Mouse (Mus musculus) CH12.LX (cell line): ENCODE results near the gene Cbx1. TPM values are rescaled to one million over a fixed set of nuclear protein-coding genes. Genes with fewer than 3 reads are reported as not detected.
A peak's percentile ranks its signal among the peaks of the same experiment; 100 is the strongest.

ENCODE experiments used
- DNase-seq: peaks from one replicate; pipeline ENCODE4 v3.0.0-alpha.2; 2013; ENCODE audit errors: extremely low read depth
- H3K27ac ChIP-seq: 2 replicates; pipeline ENCODE4 v1.5.1; 2012; ENCODE audit warnings: low read depth, mild to moderate bottlenecking, control low read depth, moderate library complexity; ENCODE audit not compliant: insufficient read depth
- H3K27me3 ChIP-seq: replicated peaks from 2 replicates; pipeline ENCODE3; 2012; ENCODE audit warnings: inconsistent platforms
- H3K36me3 ChIP-seq, 2 experiments: replicated peaks in 1 of 2; 2 replicates each; pipeline versions ENCODE3 to v1.6.1; 2012; ENCODE audit warnings: inconsistent platforms in 1 of 2, low read length in 1 of 2, mild to moderate bottlenecking in 1 of 2, mixed read lengths in 1 of 2, moderate library complexity in 1 of 2; ENCODE audit not compliant: control insufficient read depth in 1 of 2, insufficient read depth in 1 of 2
- H3K4me1 ChIP-seq, 2 experiments: 2 replicates each; pipeline ENCODE4 v1.6.1; 2012; ENCODE audit warnings: inconsistent platforms in 1 of 2, moderate library complexity in 1 of 2; ENCODE audit not compliant: insufficient read depth in 2 of 2, control insufficient read depth in 1 of 2
- H3K4me2 ChIP-seq: 2 replicates; pipeline ENCODE4 v1.6.1; 2012; ENCODE audit warnings: low read depth, mild to moderate bottlenecking, control low read depth; ENCODE audit not compliant: poor library complexity, insufficient read depth, severe bottlenecking
- H3K4me3 ChIP-seq, 3 experiments: fragments of 150-350 bp in 1 of 3; sonication (generic) in 1 of 3; replicated peaks in 1 of 3; 2 replicates each; pipeline versions ENCODE3 to v1.5.1; 2011 to 2012; ENCODE audit warnings: low read depth in 2 of 3, low read length in 2 of 3, mild to moderate bottlenecking in 2 of 3, moderate library complexity in 2 of 3, control low read depth in 1 of 3, improper control_type of control experiment in 1 of 3, inconsistent platforms in 1 of 3, mixed read lengths in 1 of 3; ENCODE audit not compliant: poor library complexity in 1 of 3
- H3K79me2 ChIP-seq: replicated peaks from 2 replicates; pipeline ENCODE4 v1.6.1; 2012; ENCODE audit warnings: mild to moderate bottlenecking, moderate library complexity; ENCODE audit not compliant: control insufficient read depth, poor library complexity, insufficient read depth, severe bottlenecking; ENCODE audit errors: extremely low read depth
- H3K9ac ChIP-seq: 2 replicates; pipeline ENCODE4 v1.6.1; 2012; ENCODE audit warnings: low read depth, mild to moderate bottlenecking, control low read depth, moderate library complexity; ENCODE audit not compliant: insufficient read depth
- H3K9me3 ChIP-seq: replicated peaks from 2 replicates; pipeline ENCODE3; 2012; ENCODE audit warnings: low read length, inconsistent platforms, mixed read lengths
- BHLHE40 ChIP-seq: IDR thresholded peaks from 2 replicates; pipeline ENCODE4 v1.6.1; 2011; ENCODE audit warnings: mild to moderate bottlenecking, low read depth, low read length, improper control_type of control experiment
- CTCF ChIP-seq, 2 experiments: IDR thresholded peaks in 1 of 2; conservative IDR thresholded peaks in 1 of 2; 2 replicates each; pipeline ENCODE4 v1.5.1; 2011 to 2012; ENCODE audit warnings: low read depth in 2 of 2, low read length in 2 of 2, improper control_type of control experiment in 1 of 2, inconsistent platforms in 1 of 2, mild to moderate bottlenecking in 1 of 2, moderate library complexity in 1 of 2
- IRF4 ChIP-seq: IDR thresholded peaks from 2 replicates; pipeline ENCODE4 v1.6.1; 2014; ENCODE audit warnings: low read depth, mild to moderate bottlenecking, inconsistent platforms, low read length, improper control_type of control experiment
- JUN ChIP-seq: IDR thresholded peaks from 2 replicates; pipeline ENCODE4 v1.6.1; 2011; ENCODE audit warnings: low read depth, mild to moderate bottlenecking, low read length, improper control_type of control experiment, moderate library complexity; ENCODE audit not compliant: insufficient read depth
- MAX ChIP-seq: IDR thresholded peaks from 2 replicates; pipeline ENCODE4 v1.6.1; 2011; ENCODE audit warnings: low read length, improper control_type of control experiment
- MXI1 ChIP-seq: IDR thresholded peaks from 2 replicates; pipeline ENCODE4 v1.6.1; 2011; ENCODE audit warnings: mild to moderate bottlenecking, low read depth, low read length, improper control_type of control experiment
- MYC ChIP-seq: IDR thresholded peaks from 2 replicates; pipeline ENCODE4 v1.6.1; 2011; ENCODE audit warnings: low read depth, mild to moderate bottlenecking, improper control_type of control experiment, low read length
- POLR2A ChIP-seq: IDR thresholded peaks from 2 replicates; pipeline ENCODE4 v1.6.1; 2011; ENCODE audit warnings: low read depth, mild to moderate bottlenecking, improper control_type of control experiment, low read length
- RCOR1 ChIP-seq: conservative IDR thresholded peaks from 2 replicates; pipeline ENCODE4 v1.6.1; 2012; ENCODE audit warnings: low read depth, mild to moderate bottlenecking, inconsistent platforms, low read length, improper control_type of control experiment
- SMC3 ChIP-seq: IDR thresholded peaks from 2 replicates; pipeline ENCODE4 v1.6.1; 2011; ENCODE audit warnings: low read depth, low read length, improper control_type of control experiment
- TCF12 ChIP-seq: IDR thresholded peaks from 2 replicates; pipeline ENCODE4 v1.6.1; 2014; ENCODE audit warnings: low read depth, mild to moderate bottlenecking, inconsistent platforms, low read length, improper control_type of control experiment
- UBTF ChIP-seq: IDR thresholded peaks from 2 replicates; pipeline ENCODE4 v1.6.1; 2012; ENCODE audit warnings: low read depth, mild to moderate bottlenecking, inconsistent platforms, low read length, improper control_type of control experiment, moderate library complexity
- USF2 ChIP-seq: conservative IDR thresholded peaks from 2 replicates; pipeline ENCODE4 v1.6.1; 2011; ENCODE audit warnings: low read depth, low read length, improper control_type of control experiment
- dilution Hi-C: fragments of 300-500 bp; cut with MboI; formaldehyde crosslinking; loops from 2 replicates; pipeline ENCODE4 v1.14.3; 2020; ENCODE audit warnings: low sequenced_read_pairs; ENCODE audit not compliant: extremely low pct_unique_long_range_greater_than_20kb, extremely low pct_ligation_motif_present
- in situ Hi-C: fragments of 300-500 bp; cut with MboI; formaldehyde crosslinking; loops from 3 replicates; pipeline ENCODE4 v1.14.3; 2019; ENCODE audit warnings: low sequenced_read_pairs, low pct_ligation_motif_present, low pct_unique_long_range_greater_than_20kb, mixed read lengths
- polyA plus RNA-seq: library from polyadenylated mRNA; unstranded; fragments of >175 nt; gene quantifications from 2 replicates; pipeline ENCODE4 v1.2.1, GENCODE M21; 2012; ENCODE audit warnings: low read depth; ENCODE audit not compliant: insufficient read length
- total RNA-seq, 2 experiments: library from RNA; depleted of rRNA; stranded (reverse); fragments of 300-350 nt in 1 of 2; fragments of >200 nt in 1 of 2; gene quantifications; 2 replicates each; pipeline ENCODE4 v1.2.3; 2012 to 2014

Gene Cbx1
- total and polyA plus RNA-seq, 3 experiments = 115 to 223 (median 144) TPM

DNA sequence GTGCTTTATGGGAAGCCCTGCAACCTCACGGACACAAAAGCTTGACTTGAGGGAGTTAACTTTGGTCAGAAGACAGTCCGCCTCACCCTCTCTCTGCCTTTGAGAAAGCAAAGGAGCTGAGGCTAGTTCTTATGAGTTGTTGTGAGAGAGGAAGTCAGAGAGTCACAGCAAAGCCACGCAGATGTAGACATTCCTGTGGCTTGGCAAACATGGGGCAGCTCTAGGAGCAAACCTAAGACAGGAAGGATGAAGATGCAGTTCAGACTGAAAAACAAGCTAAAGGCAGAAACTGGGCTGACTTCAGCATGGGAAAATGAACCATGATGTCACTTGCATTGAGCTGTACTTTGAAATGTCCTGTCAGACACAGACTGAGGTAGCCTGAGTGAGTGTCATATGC is 41.4 kb upstream of the Cbx1 start:
- no peak overlapping the region for H3K9ac ChIP-seq
- no peaks in the 10 kb centered on the region for H3K9me3 ChIP-seq
- H3K4me1 ChIP-seq = no peaks in the 10 kb centered on the region
- H3K4me2 ChIP-seq = no peak overlapping the region
- no peaks in the 10 kb centered on the region for H3K79me2 ChIP-seq
- peaks cover 40% of the 10 kb centered on the region for H3K27me3 ChIP-seq
- dilution Hi-C loops (no loop called here), in situ Hi-C loops (no loop called here)
- H3K4me3 ChIP-seq = no peak overlapping the region
- H3K36me3 ChIP-seq = no peaks in the 10 kb centered on the region
- H3K27ac ChIP-seq = no peak overlapping the region
- DNase-seq = no peak
- TF ChIP-seq IRF4 (no peak), RCOR1 (no peak), MXI1 (no peak), JUN (no peak)

DNA sequence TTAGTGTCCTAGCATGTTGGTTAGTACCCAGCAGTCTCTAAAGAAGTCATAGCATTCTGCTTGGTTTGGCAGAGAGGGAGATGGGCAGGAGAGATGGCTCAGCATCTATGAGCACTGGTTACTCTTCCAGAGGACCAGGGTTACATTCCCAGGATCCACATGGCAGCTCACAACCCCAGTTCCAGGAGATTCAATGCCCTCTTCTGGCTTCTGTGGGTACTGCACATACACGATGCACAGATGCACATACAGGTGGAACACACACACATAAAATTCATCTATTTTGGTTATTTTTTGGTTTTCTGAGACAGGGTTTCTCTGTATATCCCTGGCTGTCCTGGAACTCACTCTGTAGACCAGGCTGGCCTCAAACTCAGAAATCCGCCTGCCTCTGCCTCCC is 33.6 kb upstream of the Cbx1 start:
- Histone ChIP-seq H3K4me1 (peaks cover 2 to 7% of the 10 kb centered on the region in 2 experiments; a peak in 3 of 4 replicates), H3K4me2 (no peak overlapping the region), H3K27ac (no peak overlapping the region), H3K9me3 (peaks cover 5% of the 10 kb centered on the region), H3K27me3 (peaks cover 17% of the 10 kb centered on the region), H3K79me2 (no peaks in the 10 kb centered on the region), H3K36me3 (no peaks in the 10 kb centered on the region), H3K4me3 (no peak overlapping the region), H3K9ac (no peak overlapping the region)
- in situ Hi-C loops (no loop called here), dilution Hi-C loops (no loop called here)
- no peak for DNase-seq
- TF ChIP-seq UBTF (no peak), CTCF (conservative IDR thresholded peaks at IDR 0.05 in 1 of 2, IDR thresholded peaks at IDR 0.05 in 1 of 2; ENCODE audit: low read depth in 2 of 2, low read length in 2 of 2) (peak; percentile 23 to 29; a peak in 3 of 4 replicates)

DNA sequence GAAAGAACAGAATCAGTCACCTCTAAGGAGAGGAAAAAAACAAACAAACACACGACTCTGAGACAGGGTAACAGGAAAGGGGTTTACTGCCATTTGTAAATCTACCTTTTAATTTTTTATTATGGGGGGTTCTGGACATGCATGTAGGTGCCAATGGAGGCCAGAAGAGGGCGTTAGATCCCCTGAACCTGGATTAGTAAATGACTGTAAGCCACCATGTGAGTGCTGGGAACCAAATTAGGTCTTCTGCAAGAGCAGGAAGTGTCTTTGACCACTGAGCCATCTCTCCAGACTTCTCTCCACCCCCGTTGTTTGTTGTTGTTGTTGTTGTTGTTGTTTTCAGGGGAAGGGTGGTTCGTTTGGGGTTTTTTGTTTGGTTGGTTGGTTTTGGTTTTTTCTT is 31.5 kb upstream of the Cbx1 start:
- no peak overlapping the region for H3K9ac ChIP-seq
- dilution Hi-C loops = no loop called here
- no peaks in the 10 kb centered on the region for H3K79me2 ChIP-seq
- peak in 1 of 2 experiments; percentile 22; a peak in 2 of 4 replicates for TF ChIP-seq CTCF (conservative IDR thresholded peaks at IDR 0.05 in 1 of 2, IDR thresholded peaks at IDR 0.05 in 1 of 2; ENCODE audit: low read depth in 2 of 2, low read length in 2 of 2)
- no peak for TF ChIP-seq MXI1
- TF ChIP-seq, all 38 proteins: peak for 1
- Histone ChIP-seq H3K27ac (no peak overlapping the region), H3K9me3 (peaks cover 5% of the 10 kb centered on the region), H3K27me3 (peaks cover 9% of the 10 kb centered on the region), H3K4me2 (no peak overlapping the region), H3K4me1 (peaks cover 14 to 28% of the 10 kb centered on the region in 2 experiments; a peak in 3 of 4 replicates), H3K36me3 (no peaks in the 10 kb centered on the region), H3K4me3 (no peak overlapping the region)
- in situ Hi-C loops = no loop called here
- DNase-seq = no peak

DNA sequence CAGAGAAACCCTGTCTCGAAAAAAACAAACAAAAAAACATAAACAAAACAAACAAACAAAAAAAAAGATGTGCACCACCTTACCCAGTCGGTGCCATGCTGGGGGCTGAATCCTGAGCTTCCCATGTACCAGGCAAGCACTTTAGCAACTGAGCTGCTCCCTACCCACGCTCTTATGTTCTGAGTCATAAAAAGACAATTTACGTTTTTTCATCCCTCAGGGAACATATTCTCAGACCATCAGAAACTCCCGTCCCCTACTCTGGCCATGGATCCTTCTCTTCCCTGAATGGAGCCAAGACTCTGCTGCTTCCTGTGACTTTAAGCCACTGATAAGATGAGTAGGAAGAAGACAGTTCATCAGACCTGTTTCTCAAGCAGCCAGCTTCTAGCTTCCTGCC is 30.5 kb upstream of the Cbx1 start:
- TF ChIP-seq SMC3 (no peak), UBTF (no peak), MYC (no peak), USF2 (no peak), BHLHE40 (no peak), MAX (no peak), TCF12 (no peak), POLR2A (no peak)
- no peak for DNase-seq
- no peak overlapping the region for H3K27ac ChIP-seq
- no peak overlapping the region for H3K4me2 ChIP-seq
- no peaks in the 10 kb centered on the region for H3K79me2 ChIP-seq
- H3K4me1 ChIP-seq = peaks cover 21 to 37% of the 10 kb centered on the region in 2 experiments
- peaks cover 5% of the 10 kb centered on the region for H3K9me3 ChIP-seq
- dilution Hi-C loops (no loop called here), in situ Hi-C loops (no loop called here)
- peaks cover 6% of the 10 kb centered on the region for H3K27me3 ChIP-seq
- H3K36me3 ChIP-seq = peaks cover 0 to 7% of the 10 kb centered on the region in 2 experiments
- H3K9ac ChIP-seq = no peak overlapping the region
- H3K4me3 ChIP-seq = no peak overlapping the region
